Mouse (Mus musculus): ENCODE results near the gene Stxbp6.

GRCm38 (mm10) chr12:44859454-44859853 is 215.1 kb downstream of the Stxbp6 start:
- TF ChIP-seq CTCF (IDR thresholded peaks at IDR 0.05; ENCODE audit: low read depth) = no peak
- no peak for TF ChIP-seq EP300 (optimal IDR thresholded peaks at IDR 0.05)
